Mouse (Mus musculus): ENCODE measurements around the gene Zfp758. TPM values are rescaled to one million over a fixed set of nuclear protein-coding genes. Genes with fewer than 3 reads are reported as not detected.
"Not testable (repeated sequence)": the region's sequence is repeated elsewhere in the genome, so short reads cannot be mapped to it uniquely, and the experiment has no call there.

Gene Zfp758
- total RNA-seq (2021), result 10 to 100 TPM; 10.5 to 11.9 TPM
- long read RNA-seq, experiment 1, partial matches to known transcripts, result 0 of 5 reads
- long read RNA-seq, experiment 1, other reads (novel, unspliced or antisense), result 2 of 5 reads
- long read RNA-seq, experiment 2, result 0 reads

- DNase-seq, result peak; percentile 45 to 48
These were observed at the start of gene Zfp758, which contains the start of gene Zfp944 for GRCm38 (mm10) chr17:22361101-22361781. Gene Zfp758, plus strand, starts transcription at chr17:22361453. Gene Zfp944, minus strand, starts transcription at chr17:22361400.

DNA sequence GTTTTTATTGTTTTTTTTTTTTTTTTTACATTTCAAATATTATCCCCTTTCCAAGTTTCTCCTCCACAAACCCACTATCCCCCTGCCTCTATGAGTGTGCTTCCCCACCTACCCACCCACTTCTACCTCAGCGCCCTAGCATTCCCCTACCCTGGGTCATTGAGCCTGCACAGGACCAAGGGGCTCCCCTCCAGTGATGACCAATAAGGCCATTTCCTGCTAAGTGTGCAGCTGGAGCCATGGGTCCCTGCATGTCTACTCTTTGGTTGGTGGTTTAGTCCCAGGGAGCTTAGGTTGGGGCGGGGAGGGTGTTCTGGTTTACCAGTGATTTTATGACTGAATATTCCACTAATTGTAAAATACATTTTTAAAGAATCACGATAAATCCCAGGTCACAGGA is 47.0 kb upstream of the Zfp758 start:
- peak; percentile 2 to 3 for DNase-seq

DNA sequence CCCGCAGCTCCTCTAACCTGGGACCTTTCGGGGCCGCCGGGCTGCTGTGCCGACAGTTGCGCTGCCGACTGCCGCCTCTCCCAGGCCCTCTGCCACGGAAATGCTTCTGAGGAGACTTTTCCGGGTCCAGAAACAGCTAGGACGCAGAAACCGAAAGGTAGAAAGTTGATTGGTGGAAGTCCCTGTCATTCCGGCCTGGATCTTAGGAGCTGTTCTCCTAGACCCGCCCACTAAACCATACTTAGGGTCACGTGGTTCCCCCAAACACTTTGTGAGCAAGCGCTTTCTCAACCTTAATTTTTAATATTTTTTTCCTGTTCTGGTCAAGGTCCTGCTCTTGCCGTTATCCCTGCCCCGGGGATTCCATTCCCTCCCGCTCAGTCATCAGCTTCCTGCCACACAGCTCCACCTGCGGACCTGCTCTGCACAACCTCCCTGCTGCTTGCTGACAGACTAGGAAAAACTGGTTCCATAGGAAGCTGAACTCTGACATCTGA is 46.5 kb upstream of the Zfp758 start, which contains the start of gene CT030661.1:
TSS of gene CT030661.1 (minus strand) at position 108 of the 497 bp plus-strand sequence.
- peak; percentile 89 to 93 for DNase-seq

- DNase-seq, result not testable (repeated sequence)
These were observed 46.0 kb upstream of the Zfp758 start for GRCm38 (mm10) chr17:22315247-22315646.

DNA sequence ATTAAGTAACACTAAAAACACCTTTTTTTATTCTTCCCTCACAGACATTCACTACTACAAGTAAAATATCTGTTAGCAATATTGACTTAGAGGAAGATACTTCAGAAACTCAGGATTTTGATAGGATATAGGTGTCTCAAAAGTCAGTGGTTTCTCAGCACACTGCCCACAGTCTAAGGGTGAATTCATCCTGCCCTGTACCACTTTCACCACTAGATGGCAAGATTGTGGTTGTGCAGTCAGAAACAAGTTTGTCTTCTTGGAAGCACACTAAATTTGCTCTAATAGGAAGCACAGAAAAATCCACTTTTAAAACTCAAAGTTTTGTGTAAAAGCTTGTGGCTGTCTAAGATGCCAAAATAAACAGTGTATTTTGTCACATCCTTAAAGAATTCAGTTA is 8.5 kb upstream of the Zfp758 start:
- DNase-seq, result peak; percentile 24 to 47

DNA sequence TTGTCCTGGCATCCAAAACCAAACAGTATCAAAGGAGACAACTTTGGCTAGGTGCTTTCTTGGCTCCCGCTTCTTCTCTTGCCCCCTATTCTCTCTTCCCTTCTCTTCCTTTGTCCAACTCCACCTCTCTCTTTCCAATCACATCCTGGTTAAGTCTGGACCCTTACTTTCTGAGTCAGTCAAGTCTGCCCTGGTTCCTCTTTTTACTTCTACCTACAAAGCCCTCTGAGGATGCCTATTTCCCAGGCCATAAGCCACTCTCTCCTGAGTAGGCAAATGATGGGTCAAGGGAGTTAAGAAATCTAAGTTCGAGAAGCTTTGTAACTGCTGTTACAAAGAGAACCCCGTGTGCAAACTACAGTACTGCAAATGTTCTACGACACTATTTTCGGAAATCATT is 681 bp upstream of the Zfp758 start:
- DNase-seq, result no peak

GRCm38 (mm10) chr17:22363895-22364294 is 2.6 kb downstream of the Zfp758 start:
- no peak for DNase-seq

GRCm38 (mm10) chr17:22410756-22411155 is 49.5 kb downstream of the Zfp758 start:
- peak; percentile 17 to 43 for DNase-seq

GRCm38 (mm10) chr17:22417510-22417909 is 56.3 kb downstream of the Zfp758 start:
- peak; percentile 67 to 72 for DNase-seq

- DNase-seq, result peak; percentile 87 to 92
These were observed 62.8 kb downstream of the Zfp758 start, which contains the start of gene Zfp946 for GRCm38 (mm10) chr17:22423952-22424617. Gene Zfp946, plus strand, starts transcription at chr17:22424222.

DNA sequence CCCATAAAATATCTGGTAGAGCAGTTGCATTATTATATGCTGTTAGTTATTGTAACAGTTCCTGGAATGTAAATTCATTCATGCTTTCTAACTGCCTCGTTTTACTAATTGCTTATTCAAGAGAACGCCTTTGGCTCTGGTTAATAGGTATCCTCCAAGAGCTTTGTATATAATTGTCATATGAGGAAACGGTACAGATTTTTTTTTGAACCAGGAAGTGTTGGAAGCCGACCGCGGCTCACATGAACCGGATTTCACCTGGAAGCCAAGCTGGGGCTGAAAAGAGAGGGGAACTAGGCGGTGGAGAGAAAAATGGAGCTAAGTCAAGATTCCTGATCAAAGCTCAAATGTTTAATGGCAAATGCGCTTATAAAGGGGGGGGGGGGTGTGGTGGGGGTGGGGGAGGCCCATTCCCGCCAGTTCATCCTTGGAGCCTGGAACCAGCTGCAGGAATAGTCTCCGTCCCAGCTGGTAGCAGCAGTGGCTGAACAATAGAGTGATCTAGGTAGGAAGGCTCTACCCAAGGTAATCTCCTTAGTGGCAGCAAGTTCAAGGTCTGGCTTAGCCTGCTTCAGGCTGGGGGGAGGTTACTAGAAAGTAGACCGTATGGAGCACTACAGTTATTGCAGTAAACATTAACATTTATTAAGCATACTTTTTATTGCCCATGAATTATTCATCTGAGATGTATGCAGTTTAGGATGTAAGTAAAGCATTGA is 63.5 kb downstream of the Zfp758 start:
- DNase-seq, result peak; percentile 4 to 8

Other genes starting within 250 kb of the Zfp758 start
- 1 to 10 TPM in 1 of 2 experiments, under 1 TPM in 1; 0.89 to 1.1 TPM for gene Zfp947, start 195.3 kb upstream of the Zfp758 start, total RNA-seq (2021)
- gene Zfp994, start 135.8 kb upstream of the Zfp758 start, total RNA-seq (2021), result 1 to 10 TPM; 3.9 to 4.4 TPM
- 10 to 100 TPM in 1 of 2 experiments, 1 to 10 TPM in 1; 8.8 to 11.2 TPM for gene CT030661.1, start 46.6 kb upstream of the Zfp758 start, total RNA-seq (2021)
- gene Zfp944, start 53 bp upstream of the Zfp758 start, total RNA-seq (2021), result 1 to 10 TPM; 6.7 to 7.0 TPM
- 1 to 10 TPM; 5.7 to 6.4 TPM for gene Zfp946, start 62.8 kb downstream of the Zfp758 start, total RNA-seq (2021)
- gene Vmn2r111, start 212.0 kb downstream of the Zfp758 start, total RNA-seq (2021), result not detected
- gene Vmn2r112, start 239.5 kb downstream of the Zfp758 start, total RNA-seq (2021), result not detected

Measured in adrenal gland, postnatal 36 days (tissue).